Mouse (Mus musculus) heart, postnatal 10 days (tissue): ENCODE data around the gene Asap2. TPM values are rescaled to one million over a fixed set of nuclear protein-coding genes. Genes with fewer than 3 reads are reported as not detected.

Experiments
- DNase-seq, 2 experiments: peaks; one replicate each; pipeline ENCODE4 v3.0.0; 2021
- intact Hi-C: fragments of 180-260 bp; cut with DNase I; formaldehyde crosslinking; loops from one replicate; pipeline ENCODE4 v1.15.1; 2025
- total RNA-seq, 2 experiments: library from RNA; stranded (reverse); gene quantifications; 2 replicates each; pipeline ENCODE4 v1.2.3; 2021

Asap2 gene
- total RNA-seq, 2 experiments from 2014 or later: 19.0 to 21.1 TPM

DNA sequence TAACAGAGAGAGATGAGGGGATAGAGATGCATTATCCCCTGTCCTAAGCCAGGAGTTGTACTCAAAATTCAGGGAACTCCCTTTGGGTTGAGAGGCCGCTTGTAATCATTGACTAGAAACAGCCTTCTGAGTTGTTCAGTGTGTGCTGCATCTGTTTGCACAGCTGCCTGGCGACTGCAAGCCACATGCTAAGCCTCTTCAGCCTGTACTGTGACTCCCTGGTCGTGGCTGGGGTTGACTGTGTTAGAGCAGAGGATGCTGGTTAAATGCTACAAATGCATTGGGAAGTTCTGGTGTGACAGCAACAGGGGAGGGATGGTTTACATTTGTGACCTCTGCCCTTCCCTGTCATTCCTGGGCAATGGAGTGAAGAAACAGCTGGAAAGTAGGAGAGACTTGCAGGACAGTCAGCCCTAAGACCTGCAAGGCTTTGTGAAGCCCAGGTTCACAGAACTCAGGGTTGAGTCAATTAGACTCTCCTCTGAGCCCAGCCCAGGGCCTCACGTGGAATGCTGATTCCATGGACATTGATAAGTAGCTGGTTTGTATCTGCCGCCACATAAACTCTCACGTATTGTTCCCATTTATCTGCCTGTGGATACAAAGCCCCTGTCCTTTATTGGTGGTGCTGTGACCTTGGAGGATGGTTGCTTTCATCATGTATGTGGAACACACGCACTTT is 257.6 kb downstream of the Asap2 start:
- no peak for DNase-seq
- intact Hi-C loops: no loop called here

DNA sequence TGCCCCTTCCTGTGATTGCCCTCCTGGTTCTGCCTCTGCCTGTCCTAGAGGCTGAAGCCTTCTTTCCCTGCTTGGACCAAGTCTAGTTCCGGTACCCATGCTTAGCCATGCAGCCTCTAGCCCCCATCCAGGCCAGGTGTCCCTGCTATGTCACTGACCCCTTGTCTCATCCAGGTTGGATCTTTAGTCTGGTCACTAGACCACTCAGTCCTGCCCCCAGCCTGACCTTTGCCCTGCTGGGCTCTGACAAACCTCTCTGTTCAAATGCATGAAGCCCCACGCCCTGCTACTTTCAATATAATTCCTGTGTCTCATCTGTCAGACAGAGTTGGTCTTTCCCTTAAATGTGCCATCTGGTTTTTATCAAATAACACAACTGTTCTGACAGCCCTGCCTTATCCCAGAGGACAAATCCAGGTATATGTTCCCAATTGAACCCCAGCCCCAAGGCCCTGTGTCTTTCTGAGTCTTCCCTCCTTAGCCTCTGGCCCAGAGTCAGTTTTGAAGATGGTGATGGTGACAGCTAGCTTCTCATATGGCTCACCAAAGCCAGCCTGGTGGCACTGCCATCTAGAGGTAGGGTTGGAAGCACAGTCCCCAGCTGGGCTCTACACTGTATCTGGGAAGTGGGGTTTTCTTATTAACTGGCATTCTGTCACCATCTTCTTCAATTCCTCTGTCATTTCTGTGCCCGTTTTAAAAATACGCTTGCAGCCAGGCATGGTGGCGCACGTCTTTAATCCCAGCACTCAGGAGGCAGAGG is 270.4 kb downstream of the Asap2 start:
- peak in 1 of 2 experiments; percentile 23 for DNase-seq
- intact Hi-C loops: loop anchor here (5.0 kb wide), 1 partner anchor 33 kb away; no protein-coding TSS in a partner anchor

- DNase-seq: no peak
- intact Hi-C loops: loop anchor here (5.0 kb wide), 1 partner anchor 34 kb away; no protein-coding TSS in a partner anchor
Measured at GRCm38 (mm10) chr12:21261521-21261920, 271.3 kb downstream of the Asap2 start.

GRCm38 (mm10) chr12:21263256-21263655 is 273.0 kb downstream of the Asap2 start:
- intact Hi-C loops: loop anchor here (5.0 kb wide), 1 partner anchor 36 kb away; no protein-coding TSS in a partner anchor
- no peak for DNase-seq

GRCm38 (mm10) chr12:21264241-21264640 is 274.0 kb downstream of the Asap2 start:
- intact Hi-C loops: loop anchor here (5.0 kb wide), 1 partner anchor 37 kb away; no protein-coding TSS in a partner anchor
- DNase-seq: peak; percentile 67 to 70

DNA sequence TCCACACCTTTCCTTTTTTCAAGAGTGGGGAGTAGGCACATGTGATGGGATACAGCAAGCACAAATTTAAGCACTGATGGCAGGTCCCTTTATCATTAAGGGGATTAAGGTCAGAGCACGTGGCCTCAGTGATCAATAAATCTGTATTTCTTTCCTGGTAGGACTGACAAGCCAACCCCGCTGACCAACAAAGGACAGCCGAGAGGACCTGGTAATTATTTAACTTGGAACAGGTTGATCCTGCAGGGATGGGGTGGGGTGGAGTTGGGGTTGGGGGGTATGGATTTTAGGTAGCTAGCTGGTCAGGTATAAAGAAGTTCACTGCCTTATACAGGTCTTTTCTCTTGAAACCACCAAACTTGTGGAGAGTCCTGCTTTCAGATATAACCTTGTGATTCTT is 274.7 kb downstream of the Asap2 start:
- intact Hi-C loops: loop anchor here (5.0 kb wide), 2 partner anchors 38 to 188 kb away; no protein-coding TSS in a partner anchor
- DNase-seq: no peak

DNA sequence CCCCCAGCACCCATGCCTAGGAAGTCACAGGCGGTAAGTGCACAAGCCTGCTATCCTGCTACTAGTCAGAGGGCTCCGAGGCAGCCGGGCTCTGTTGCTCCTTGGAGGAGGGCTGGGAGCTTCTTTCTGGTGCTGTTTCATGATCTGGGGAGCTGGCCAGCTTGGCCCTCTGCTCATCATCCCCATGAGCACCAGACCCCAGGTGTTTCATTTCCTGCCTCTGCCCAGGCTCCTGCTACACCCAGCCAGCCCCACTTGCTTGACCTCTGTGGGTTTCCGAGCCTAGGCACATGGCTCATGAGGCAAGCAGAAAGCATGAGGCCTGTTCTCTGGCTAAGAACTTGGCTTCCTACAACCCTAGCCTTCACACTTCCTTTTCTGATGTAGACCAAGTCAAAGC is 275.2 kb downstream of the Asap2 start:
- DNase-seq: peak in 1 of 2 experiments; percentile 10
- intact Hi-C loops: loop anchor here (5.0 kb wide), 1 partner anchor 188 kb away; no protein-coding TSS in a partner anchor

GRCm38 (mm10) chr12:21265946-21266783 is 275.9 kb downstream of the Asap2 start:
- peak; percentile 66 to 77 for DNase-seq
- intact Hi-C loops: loop anchor here (1.0 to 5.0 kb wide), 2 partner anchors 154 to 189 kb away; no protein-coding TSS in a partner anchor

GRCm38 (mm10) chr12:21266784-21267098 is 276.5 kb downstream of the Asap2 start:
- intact Hi-C loops: loop anchor here (1.0 to 5.0 kb wide), 2 partner anchors 154 to 189 kb away; no protein-coding TSS in a partner anchor

DNA sequence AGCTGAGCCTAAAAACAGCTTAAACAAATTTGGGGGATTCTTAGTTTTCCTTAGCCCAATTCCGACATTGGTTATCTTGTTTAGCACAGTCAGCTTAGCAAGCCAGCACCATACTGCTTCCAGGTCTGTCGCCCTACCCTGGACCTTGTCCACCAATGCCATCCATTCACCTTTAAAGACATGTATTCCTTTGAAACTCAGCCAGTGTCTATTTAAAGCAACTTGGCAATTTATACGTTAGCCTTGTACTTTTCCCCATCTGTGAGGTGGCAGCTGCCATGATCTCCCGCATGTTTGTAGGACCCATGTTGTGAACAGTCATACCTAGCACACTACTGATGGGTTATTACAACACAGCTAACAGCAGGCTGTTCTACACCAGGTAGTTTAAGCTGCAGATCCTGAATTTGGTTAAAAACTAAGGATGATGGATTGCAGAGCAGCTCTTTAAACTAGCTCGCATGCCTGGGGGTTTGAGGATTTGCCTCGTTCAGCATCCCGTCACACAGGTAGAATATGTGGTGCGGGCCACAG is 277.9 kb downstream of the Asap2 start:
- intact Hi-C loops: loop anchor here (5.0 kb wide), 1 partner anchor 191 kb away; no protein-coding TSS in a partner anchor
- no peak for DNase-seq

More at GRCm38 (mm10) chr12:21266784-21267098, 276.5 kb downstream of the Asap2 start:
- DNase-seq: no peak

GRCm38 (mm10) chr12:21274446-21274845 is 284.2 kb downstream of the Asap2 start:
- no peak for DNase-seq
- intact Hi-C loops: no loop called here

DNA sequence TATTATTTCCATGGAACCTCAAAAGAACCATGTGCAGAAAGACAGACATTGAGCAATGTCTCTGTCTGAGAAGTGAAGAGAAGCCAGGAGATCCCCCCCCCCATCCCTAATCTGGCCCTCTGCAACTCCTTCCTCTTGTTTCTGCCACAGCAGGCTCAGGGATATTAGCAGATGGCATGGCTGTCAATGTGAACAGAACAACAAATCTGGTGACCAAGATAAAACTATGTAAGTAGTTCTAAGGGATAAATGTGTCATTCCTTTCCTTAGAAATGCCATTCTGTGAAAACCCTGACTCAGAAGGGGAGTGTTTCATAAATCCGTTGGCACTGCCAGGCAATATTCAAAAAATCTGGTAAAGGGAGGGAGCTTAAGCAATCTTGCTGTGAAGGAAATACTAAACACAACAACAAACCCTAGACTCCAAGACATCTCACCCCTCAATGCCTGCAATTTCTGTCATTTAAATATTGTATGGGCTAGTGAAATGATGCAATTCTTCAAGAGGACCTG is 287.1 kb downstream of the Asap2 start:
- no peak for DNase-seq
- intact Hi-C loops: no loop called here

DNA sequence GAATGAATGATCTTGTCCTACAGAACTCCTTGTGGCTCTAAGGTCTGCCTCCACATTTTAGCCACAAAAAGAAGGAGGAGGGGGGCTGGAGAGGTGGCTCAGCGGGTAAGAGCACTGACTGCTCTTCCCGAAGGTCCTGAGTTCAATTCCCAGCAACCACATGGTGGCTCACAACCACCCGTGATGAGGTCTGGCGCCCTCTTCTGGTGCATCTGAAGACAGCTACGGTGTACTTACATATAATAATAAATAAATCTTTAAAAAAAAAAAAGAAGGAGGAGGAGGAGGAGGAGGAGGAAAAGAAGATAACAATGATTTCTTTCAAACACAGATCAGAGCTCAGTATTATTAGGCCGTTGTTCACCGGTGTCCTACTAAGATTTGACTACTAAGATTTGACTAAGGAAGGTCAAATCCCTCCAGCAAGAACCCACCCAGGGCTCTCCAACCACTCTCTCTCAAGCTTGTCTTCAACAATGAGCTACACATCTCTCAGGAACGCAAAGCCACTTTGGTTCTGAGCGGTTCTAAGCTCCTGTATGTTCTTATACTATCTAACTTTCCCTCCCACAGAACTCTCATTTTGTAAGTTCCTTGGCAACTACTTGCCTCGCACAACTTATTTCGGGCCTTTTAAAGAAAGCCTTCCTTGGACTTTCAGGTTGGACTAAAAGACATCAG is 294.6 kb downstream of the Asap2 start, which contains the start of gene Cpsf3:
Gene Cpsf3, plus strand, starts transcription at position 631 of the 681 bp plus-strand sequence.
- intact Hi-C loops: no loop called here
- no peak for DNase-seq

DNA sequence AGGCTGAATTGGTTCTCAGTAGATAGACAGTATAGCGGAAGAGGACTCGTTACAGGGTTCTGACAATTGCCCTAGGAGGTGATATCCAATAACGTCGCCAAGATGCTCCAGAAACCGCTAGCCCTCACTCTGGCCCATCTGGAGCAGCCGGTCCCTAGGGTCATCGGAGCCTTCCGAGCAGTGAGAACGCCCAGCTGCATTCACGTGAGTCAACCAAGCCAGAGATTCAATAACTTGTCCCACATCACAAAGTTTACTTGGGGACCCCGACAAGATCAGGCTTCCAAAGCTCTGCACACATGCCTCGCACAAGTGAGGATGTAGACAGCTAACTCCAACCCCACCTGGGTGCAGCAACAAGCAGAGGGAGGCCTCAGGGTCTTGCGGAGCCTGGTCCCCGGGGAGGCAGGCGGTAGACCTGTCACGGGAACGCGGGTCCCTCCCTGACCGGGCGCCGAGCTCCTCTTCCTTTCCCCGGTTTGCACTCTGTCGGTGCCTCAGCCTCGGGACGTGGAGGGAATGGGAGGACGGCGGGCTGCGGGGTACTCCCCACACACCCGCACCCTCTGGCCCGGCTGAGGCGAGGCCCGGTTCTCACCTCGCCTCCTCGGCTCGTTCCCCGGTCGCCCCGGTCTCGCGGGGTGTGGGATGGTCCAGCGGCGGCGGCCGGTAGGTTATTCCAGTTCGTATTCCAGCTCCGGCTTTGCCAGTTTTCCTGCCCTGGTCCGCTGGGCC is 295.4 kb downstream of the Asap2 start:
- no peak for DNase-seq
- intact Hi-C loops: loop anchor here (1.0 kb wide), 1 partner anchor 132 kb away; the partner anchor contains the start of gene Ywhaq

DNA sequence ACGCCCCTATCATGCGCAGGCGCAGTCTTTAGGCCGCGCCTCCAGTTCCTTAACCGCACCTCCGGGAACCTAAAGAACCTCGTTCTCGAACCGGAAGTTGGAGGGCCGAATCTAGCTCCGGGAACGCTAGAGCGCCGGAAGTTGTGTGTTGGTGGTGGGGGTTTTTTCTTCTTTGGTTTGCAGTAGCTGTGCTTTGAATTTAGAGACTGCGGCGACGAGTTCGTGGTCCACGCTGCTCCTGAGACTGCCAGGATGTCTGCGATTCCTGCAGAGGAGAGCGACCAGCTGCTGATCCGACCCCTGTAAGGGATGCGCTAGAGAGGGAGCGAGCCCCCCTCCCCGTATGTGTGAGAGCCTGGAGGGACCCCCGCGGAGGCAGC is 296.0 kb downstream of the Asap2 start, which contains the start of gene Itgb1bp1:
Gene Itgb1bp1, minus strand, starts transcription at position 42 of the 380 bp plus-strand sequence.
- peak; percentile 100 for DNase-seq
- intact Hi-C loops: loop anchor here (1.0 kb wide), 1 partner anchor 131 kb away; the partner anchor contains the start of gene Ywhaq

GRCm38 (mm10) chr12:21286712-21287650 is 296.7 kb downstream of the Asap2 start:
- peak; percentile 28 to 29 for DNase-seq
- intact Hi-C loops: loop anchor here (1.0 kb wide), 1 partner anchor 130 kb away; the partner anchor contains the start of gene Ywhaq

- DNase-seq: no peak
- intact Hi-C loops: no loop called here
Measured at GRCm38 (mm10) chr12:21288716-21289395, 298.6 kb downstream of the Asap2 start.
